Mouse (Mus musculus): ENCODE measurements around the gene Osgin1. TPM values are rescaled to one million over a fixed set of nuclear protein-coding genes. Genes with fewer than 3 reads are reported as not detected.

Gene Osgin1
- polyA plus RNA-seq, 1 experiment from 2014 or later, result 0.27 TPM

DNA sequence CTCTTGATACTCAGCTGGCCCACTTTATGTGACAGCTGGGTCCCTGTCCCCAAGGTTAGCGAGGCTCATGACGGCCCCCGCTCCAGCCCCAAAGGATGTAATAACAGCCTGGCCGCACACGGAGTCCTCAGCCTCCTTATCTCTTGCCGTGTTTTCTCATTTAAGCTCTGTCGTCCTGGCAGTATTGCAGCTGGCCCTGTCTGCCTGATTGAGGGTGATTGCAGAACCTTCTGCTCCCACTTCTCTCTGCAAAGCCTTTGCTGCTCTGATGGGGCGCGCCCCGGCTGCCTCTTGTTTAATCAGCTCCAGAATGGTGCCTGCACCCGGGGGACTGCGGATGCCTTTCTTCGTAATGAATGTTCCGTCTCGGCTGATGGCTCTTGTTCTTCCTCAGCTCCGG is 25.8 kb downstream of the Osgin1 start:
- Histone ChIP-seq H3K4me1 (ENCODE audit: control insufficient read depth, insufficient read depth, low read length) (no peaks in the 10 kb centered on the region), H3K27me3 (ENCODE audit: control insufficient read depth, insufficient read depth, low read length) (no peaks in the 10 kb centered on the region), H3K36me3 (ENCODE audit: control insufficient read depth, insufficient read depth, low read length) (no peaks in the 10 kb centered on the region), H3K9ac (ENCODE audit: low read length) (no peak overlapping the region), H3K27ac (ENCODE audit: low read depth, low read length) (peak overlapping the region; percentile 29; the same call in 1 of the 2 replicates), H3K9me3 (ENCODE audit: control insufficient read depth, low read length) (no peaks in the 10 kb centered on the region), H3K4me3 (ENCODE audit: low read depth, low read length) (no peak overlapping the region), H3K4me2 (ENCODE audit: low read depth) (no peak overlapping the region)
- no peak; the same call in 1 of the 2 replicates for ATAC-seq (ENCODE audit: insufficient read depth, low FRiP score, low TSS enrichment)
- 44% methylated on average over 16 of the region's 16 CpGs for WGBS
- DNase-seq (ENCODE audit: low spot score), result peak; percentile 70

GRCm38 (mm10) chr8:119461356-119461755 is 27.4 kb downstream of the Osgin1 start:
- H3K4me2 ChIP-seq (ENCODE audit: low read depth), result no peak overlapping the region
- 70% methylated on average over 9 of the region's 9 CpGs for WGBS
- no peak for ATAC-seq (ENCODE audit: insufficient read depth, low FRiP score, low TSS enrichment)
- peaks cover 6% of the 10 kb centered on the region for H3K4me1 ChIP-seq (ENCODE audit: control insufficient read depth, insufficient read depth, low read length)
- no peaks in the 10 kb centered on the region for H3K9me3 ChIP-seq (ENCODE audit: control insufficient read depth, low read length)
- DNase-seq (ENCODE audit: low spot score), result no peak
- no peak overlapping the region for H3K27ac ChIP-seq (ENCODE audit: low read depth, low read length)
- H3K36me3 ChIP-seq (ENCODE audit: control insufficient read depth, insufficient read depth, low read length), result no peaks in the 10 kb centered on the region
- H3K27me3 ChIP-seq (ENCODE audit: control insufficient read depth, insufficient read depth, low read length), result 0 out of 2 replicates have a peak, but pooled peaks cover 4% of the 10 kb centered on the region
- H3K9ac ChIP-seq (ENCODE audit: low read length), result no peak overlapping the region
- no peak overlapping the region for H3K4me3 ChIP-seq (ENCODE audit: low read depth, low read length)

DNA sequence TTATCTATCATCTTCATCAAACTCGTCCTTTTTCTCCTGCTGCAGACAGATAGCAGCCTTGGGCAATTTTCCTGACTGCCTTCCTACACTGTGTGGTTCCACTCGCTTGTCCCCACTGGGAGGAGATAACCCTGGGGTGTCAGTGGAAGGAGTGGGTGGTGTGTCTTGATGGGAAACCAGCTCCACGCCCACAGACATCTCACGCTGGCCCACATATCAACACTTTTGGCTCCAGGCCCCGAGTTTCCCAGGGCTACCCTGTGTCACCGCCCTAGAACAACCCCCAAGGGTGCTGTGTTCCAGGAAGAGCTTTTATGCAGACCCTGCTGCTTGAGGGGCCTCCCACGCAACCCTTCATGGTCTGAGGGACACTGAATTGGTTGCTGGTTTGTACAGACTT is 29.8 kb downstream of the Osgin1 start:
- Histone ChIP-seq H3K9me3 (ENCODE audit: control insufficient read depth, low read length) (no peaks in the 10 kb centered on the region), H3K27me3 (ENCODE audit: control insufficient read depth, insufficient read depth, low read length) (0 out of 2 replicates have a peak, but pooled peaks cover 7% of the 10 kb centered on the region), H3K4me3 (ENCODE audit: low read depth, low read length) (no peak overlapping the region), H3K36me3 (ENCODE audit: control insufficient read depth, insufficient read depth, low read length) (no peaks in the 10 kb centered on the region), H3K4me1 (ENCODE audit: control insufficient read depth, insufficient read depth, low read length) (peaks cover 7% of the 10 kb centered on the region), H3K9ac (ENCODE audit: low read length) (no peak overlapping the region), H3K4me2 (ENCODE audit: low read depth) (no peak overlapping the region), H3K27ac (ENCODE audit: low read depth, low read length) (no peak overlapping the region)
- WGBS, result 77% methylated on average over 7 of the region's 7 CpGs
- DNase-seq (ENCODE audit: low spot score) (no peak), ATAC-seq (ENCODE audit: insufficient read depth, low FRiP score, low TSS enrichment) (no peak)

GRCm38 (mm10) chr8:119466105-119466504 is 32.2 kb downstream of the Osgin1 start:
- DNase-seq (ENCODE audit: low spot score), result no peak
- WGBS, result 1% methylated on average over 18 of the region's 18 CpGs
- Histone ChIP-seq H3K4me1 (ENCODE audit: control insufficient read depth, insufficient read depth, low read length) (peaks cover 7% of the 10 kb centered on the region), H3K27me3 (ENCODE audit: control insufficient read depth, insufficient read depth, low read length) (0 out of 2 replicates have a peak, but pooled peaks cover 7% of the 10 kb centered on the region), H3K9me3 (ENCODE audit: control insufficient read depth, low read length) (no peaks in the 10 kb centered on the region), H3K4me3 (ENCODE audit: low read depth, low read length) (no peak overlapping the region), H3K27ac (ENCODE audit: low read depth, low read length) (no peak overlapping the region), H3K9ac (ENCODE audit: low read length) (peak overlapping the region; percentile 7; the same call in 1 of the 2 replicates), H3K36me3 (ENCODE audit: control insufficient read depth, insufficient read depth, low read length) (no peaks in the 10 kb centered on the region), H3K4me2 (ENCODE audit: low read depth) (peak overlapping the region; percentile 4; the same call in 1 of the 2 replicates)
- no peak for ATAC-seq (ENCODE audit: insufficient read depth, low FRiP score, low TSS enrichment)

DNA sequence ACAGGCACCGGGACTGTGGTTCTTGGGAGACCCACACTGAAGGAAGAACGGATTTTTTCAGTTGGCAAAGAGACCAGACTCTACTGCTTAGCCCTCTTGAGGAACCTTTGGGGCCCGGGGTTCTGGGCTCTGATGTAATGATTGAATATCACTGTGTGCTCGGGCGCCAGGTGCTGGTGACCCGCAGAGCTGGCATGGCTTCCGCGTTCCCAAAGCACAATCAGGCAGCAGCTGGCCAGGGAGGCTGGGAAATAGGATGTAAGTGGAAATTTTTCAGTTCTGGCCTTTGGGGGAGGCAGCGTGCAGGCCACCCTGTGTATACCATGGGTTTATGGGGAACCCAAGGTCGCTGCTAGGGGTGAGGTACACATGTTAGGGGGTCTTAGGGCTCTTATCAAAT is 32.9 kb downstream of the Osgin1 start:
- Histone ChIP-seq H3K27me3 (ENCODE audit: control insufficient read depth, insufficient read depth, low read length) (0 out of 2 replicates have a peak, but pooled peaks cover 7% of the 10 kb centered on the region), H3K9me3 (ENCODE audit: control insufficient read depth, low read length) (no peaks in the 10 kb centered on the region), H3K9ac (ENCODE audit: low read length) (no peak overlapping the region), H3K4me2 (ENCODE audit: low read depth) (no peak overlapping the region), H3K4me3 (ENCODE audit: low read depth, low read length) (no peak overlapping the region), H3K27ac (ENCODE audit: low read depth, low read length) (no peak overlapping the region), H3K4me1 (ENCODE audit: control insufficient read depth, insufficient read depth, low read length) (peaks cover 7% of the 10 kb centered on the region), H3K36me3 (ENCODE audit: control insufficient read depth, insufficient read depth, low read length) (no peaks in the 10 kb centered on the region)
- ATAC-seq (ENCODE audit: insufficient read depth, low FRiP score, low TSS enrichment), result no peak
- no peak for DNase-seq (ENCODE audit: low spot score)
- 80% methylated on average over 10 of the region's 10 CpGs for WGBS

GRCm38 (mm10) chr8:119468091-119468490 is 34.2 kb downstream of the Osgin1 start:
- H3K27ac ChIP-seq (ENCODE audit: low read depth, low read length), result no peak overlapping the region
- no peak for ATAC-seq (ENCODE audit: insufficient read depth, low FRiP score, low TSS enrichment)
- no peak overlapping the region for H3K9ac ChIP-seq (ENCODE audit: low read length)
- H3K4me3 ChIP-seq (ENCODE audit: low read depth, low read length), result no peak overlapping the region
- DNase-seq (ENCODE audit: low spot score), result no peak
- H3K27me3 ChIP-seq (ENCODE audit: control insufficient read depth, insufficient read depth, low read length), result 0 out of 2 replicates have a peak, but pooled peaks cover 7% of the 10 kb centered on the region
- no peaks in the 10 kb centered on the region for H3K9me3 ChIP-seq (ENCODE audit: control insufficient read depth, low read length)
- WGBS, result 93% methylated on average over 8 of the region's 8 CpGs
- no peak overlapping the region for H3K4me2 ChIP-seq (ENCODE audit: low read depth)
- H3K36me3 ChIP-seq (ENCODE audit: control insufficient read depth, insufficient read depth, low read length), result no peaks in the 10 kb centered on the region
- peaks cover 7% of the 10 kb centered on the region for H3K4me1 ChIP-seq (ENCODE audit: control insufficient read depth, insufficient read depth, low read length)

GRCm38 (mm10) chr8:119478684-119479083 is 44.8 kb downstream of the Osgin1 start:
- no peaks in the 10 kb centered on the region for H3K36me3 ChIP-seq (ENCODE audit: control insufficient read depth, insufficient read depth, low read length)
- no peak for DNase-seq (ENCODE audit: low spot score)
- H3K4me2 ChIP-seq (ENCODE audit: low read depth), result no peak overlapping the region
- no peak overlapping the region for H3K27ac ChIP-seq (ENCODE audit: low read depth, low read length)
- WGBS, result 20% methylated on average over 5 of the region's 5 CpGs
- H3K4me1 ChIP-seq (ENCODE audit: control insufficient read depth, insufficient read depth, low read length), result no peaks in the 10 kb centered on the region
- H3K4me3 ChIP-seq (ENCODE audit: low read depth, low read length), result no peak overlapping the region
- no peaks in the 10 kb centered on the region for H3K9me3 ChIP-seq (ENCODE audit: control insufficient read depth, low read length)
- no peak overlapping the region for H3K9ac ChIP-seq (ENCODE audit: low read length)
- ATAC-seq (ENCODE audit: insufficient read depth, low FRiP score, low TSS enrichment), result no peak
- H3K27me3 ChIP-seq (ENCODE audit: control insufficient read depth, insufficient read depth, low read length), result no peaks in the 10 kb centered on the region

GRCm38 (mm10) chr8:119484145-119484896 is 50.4 kb downstream of the Osgin1 start:
- ATAC-seq (ENCODE audit: insufficient read depth, low FRiP score, low TSS enrichment), result no peak
- Histone ChIP-seq H3K4me2 (ENCODE audit: low read depth) (no peak overlapping the region), H3K4me3 (ENCODE audit: low read depth, low read length) (no peak overlapping the region), H3K9me3 (ENCODE audit: control insufficient read depth, low read length) (no peaks in the 10 kb centered on the region), H3K27ac (ENCODE audit: low read depth, low read length) (no peak overlapping the region), H3K36me3 (ENCODE audit: control insufficient read depth, insufficient read depth, low read length) (no peaks in the 10 kb centered on the region), H3K9ac (ENCODE audit: low read length) (no peak overlapping the region), H3K4me1 (ENCODE audit: control insufficient read depth, insufficient read depth, low read length) (no peaks in the 10 kb centered on the region), H3K27me3 (ENCODE audit: control insufficient read depth, insufficient read depth, low read length) (no peaks in the 10 kb centered on the region)
- 86% methylated on average over 11 of the region's 11 CpGs for WGBS
- DNase-seq (ENCODE audit: low spot score), result peak; percentile 49

GRCm38 (mm10) chr8:119487093-119487492 is 53.2 kb downstream of the Osgin1 start:
- Histone ChIP-seq H3K4me3 (ENCODE audit: low read depth, low read length) (no peak overlapping the region), H3K9ac (ENCODE audit: low read length) (no peak overlapping the region), H3K4me2 (ENCODE audit: low read depth) (no peak overlapping the region), H3K9me3 (ENCODE audit: control insufficient read depth, low read length) (no peaks in the 10 kb centered on the region), H3K4me1 (ENCODE audit: control insufficient read depth, insufficient read depth, low read length) (no peaks in the 10 kb centered on the region), H3K27me3 (ENCODE audit: control insufficient read depth, insufficient read depth, low read length) (no peaks in the 10 kb centered on the region), H3K27ac (ENCODE audit: low read depth, low read length) (no peak overlapping the region), H3K36me3 (ENCODE audit: control insufficient read depth, insufficient read depth, low read length) (no peaks in the 10 kb centered on the region)
- DNase-seq (ENCODE audit: low spot score) (no peak), ATAC-seq (ENCODE audit: insufficient read depth, low FRiP score, low TSS enrichment) (no peak)
- WGBS, result 76% methylated on average over 7 of the region's 7 CpGs

Measured in neural tube, embryonic 11.5 days (tissue).